Mouse (Mus musculus) cerebellum, adult 11-12 months (tissue): ENCODE measurements around the gene Chia1.
"Not testable (repeated sequence)": the region's sequence is repeated elsewhere in the genome, so short reads cannot be mapped to it uniquely, and the experiment has no call there.

Experiments
- DNase-seq: peaks from one replicate; pipeline ENCODE4 v3.0.0; 2022

Chia1 gene

DNA sequence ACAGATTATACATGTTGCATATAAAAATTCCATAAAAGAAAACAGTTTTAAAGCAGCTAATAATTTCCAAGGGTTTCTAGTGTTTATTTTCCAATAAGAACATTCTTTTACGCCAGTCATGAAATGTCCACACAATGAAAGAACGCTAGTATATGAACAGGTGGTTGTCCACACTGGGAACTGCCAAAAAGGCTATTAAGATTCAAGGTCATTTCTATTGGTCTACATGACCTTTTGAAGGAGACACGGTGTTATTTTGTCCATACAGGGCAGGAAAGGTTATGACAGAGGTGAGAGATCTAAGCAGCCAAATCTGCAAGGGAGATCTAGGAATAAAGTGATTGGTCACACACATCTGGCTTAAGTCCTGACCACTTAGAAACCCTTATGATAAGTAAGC lies at the start of gene Chia1:
Gene Chia1, plus strand, starts transcription at position 301 of the 400 bp plus-strand sequence.
- DNase-seq = no peak

DNA sequence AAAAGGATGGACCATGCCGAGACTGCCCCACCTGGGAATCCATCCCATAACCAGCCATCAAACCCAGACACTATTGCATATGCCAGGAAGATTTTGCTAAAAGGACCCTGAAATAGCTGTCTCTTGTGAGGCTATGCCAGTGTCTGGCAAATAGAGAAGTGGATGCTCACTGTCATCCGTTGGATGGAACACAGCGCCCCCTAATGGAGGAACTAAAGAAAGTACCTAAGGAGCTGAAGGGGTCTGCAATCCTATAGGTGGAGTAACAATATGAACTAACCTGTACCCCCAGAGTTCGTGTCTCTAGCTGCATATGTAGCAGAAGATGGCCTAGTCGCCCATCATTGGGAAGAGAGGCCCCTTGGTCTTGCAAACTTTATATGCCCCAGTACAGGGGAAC lies 45.3 kb upstream of the Chia1 start:
- not testable (repeated sequence) for DNase-seq

DNA sequence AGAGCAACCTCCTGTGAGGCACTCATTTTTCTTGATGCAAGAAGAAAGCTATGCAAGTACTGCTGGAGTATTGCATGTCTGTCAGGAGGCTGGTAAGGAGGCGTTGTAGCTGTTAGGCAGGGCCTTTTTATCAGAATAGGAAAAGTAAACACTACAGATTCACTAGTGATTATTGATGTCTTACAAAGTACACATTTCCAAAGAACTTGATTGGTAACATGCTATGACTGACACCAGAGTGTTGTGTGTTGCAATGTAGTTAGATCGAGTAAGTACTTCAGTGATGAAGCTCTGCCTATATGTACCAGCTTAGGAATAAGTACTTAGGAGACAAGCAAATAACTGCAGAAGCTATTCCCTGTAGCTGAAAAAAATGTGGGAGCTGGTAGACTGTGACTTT lies 42.0 kb upstream of the Chia1 start:
- DNase-seq = no peak

DNA sequence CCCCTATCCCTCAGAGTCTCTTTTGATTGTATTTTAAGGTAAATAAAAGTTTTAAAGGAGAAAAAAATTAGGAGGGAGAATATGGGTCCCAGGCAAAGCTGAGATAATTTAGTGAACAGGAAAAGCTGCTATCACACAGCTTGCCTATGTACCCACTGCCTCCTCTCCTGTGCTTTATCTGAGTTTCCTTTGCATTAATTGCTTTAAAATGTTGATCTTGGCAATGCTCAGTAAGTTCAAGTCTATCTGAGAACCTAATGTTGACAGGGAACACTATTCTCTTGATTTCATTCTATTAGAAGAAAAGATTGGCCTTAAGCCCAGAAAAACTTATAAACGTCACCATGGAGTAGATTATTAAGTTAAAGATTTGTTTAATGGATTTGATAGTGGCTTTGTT lies 38.2 kb upstream of the Chia1 start:
- no peak for DNase-seq

DNA sequence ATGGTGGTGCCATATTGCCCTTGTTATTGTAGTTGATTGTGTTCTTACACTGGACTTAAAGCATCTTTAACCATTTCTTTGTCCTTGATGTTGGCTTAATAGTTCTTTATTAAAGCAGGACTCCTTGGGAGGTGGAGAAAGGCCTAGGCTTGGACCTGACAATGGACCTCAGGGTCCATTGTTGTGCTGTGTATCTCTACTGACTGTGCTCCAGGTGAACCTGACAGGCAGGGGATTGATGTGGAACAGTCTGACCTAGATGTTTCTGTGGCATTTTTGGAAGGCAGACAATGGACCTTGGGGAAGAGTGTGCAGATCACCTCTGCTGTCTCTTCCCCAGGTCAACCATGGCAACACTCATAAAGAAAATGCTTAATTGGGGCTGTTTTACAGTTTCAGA lies 14.0 kb downstream of the Chia1 start:
- DNase-seq = no peak

DNA sequence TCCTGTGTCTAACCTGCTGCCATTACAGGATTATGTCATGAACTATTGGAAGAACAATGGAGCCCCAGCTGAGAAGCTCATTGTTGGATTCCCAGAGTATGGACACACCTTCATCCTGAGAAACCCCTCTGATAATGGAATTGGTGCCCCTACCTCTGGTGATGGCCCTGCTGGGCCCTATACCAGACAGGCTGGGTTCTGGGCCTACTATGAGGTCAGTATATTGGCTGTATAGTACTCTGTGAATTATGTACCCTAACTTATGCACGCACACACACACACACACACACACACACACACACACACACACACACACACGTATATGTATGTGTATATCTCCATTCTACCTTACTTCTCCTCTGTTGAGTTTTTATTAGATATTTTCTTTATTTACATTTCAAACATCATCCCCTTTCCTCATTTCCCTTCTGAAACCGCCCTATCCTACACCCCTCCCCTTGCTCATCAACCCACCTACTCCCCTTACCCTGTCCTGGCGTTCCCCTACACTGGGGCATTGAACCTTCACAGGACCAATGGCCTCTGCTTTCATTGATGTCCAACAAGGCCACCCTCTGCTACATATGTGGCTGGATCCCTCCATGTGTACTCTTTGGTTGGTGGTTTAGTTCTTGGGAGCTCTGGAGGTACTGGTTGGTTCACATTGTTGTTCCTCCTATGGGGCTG lies 15.9 kb downstream of the Chia1 start:
- no peak for DNase-seq

DNA sequence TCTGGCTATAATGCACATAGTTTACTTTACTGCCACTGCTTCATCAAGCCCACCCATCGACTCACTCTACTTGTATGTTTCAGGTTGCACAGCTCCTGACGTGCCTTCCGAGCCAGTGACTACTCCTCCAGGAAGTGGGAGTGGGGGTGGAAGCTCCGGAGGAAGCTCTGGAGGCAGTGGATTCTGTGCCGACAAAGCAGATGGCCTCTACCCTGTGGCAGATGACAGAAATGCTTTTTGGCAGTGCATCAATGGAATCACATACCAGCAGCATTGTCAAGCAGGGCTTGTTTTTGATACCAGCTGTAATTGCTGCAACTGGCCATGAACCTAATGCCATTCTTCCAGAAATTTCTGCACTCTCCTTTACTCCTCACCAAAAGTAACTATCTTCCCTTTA lies 18.7 kb downstream of the Chia1 start:
- peak; percentile 97 for DNase-seq

DNA sequence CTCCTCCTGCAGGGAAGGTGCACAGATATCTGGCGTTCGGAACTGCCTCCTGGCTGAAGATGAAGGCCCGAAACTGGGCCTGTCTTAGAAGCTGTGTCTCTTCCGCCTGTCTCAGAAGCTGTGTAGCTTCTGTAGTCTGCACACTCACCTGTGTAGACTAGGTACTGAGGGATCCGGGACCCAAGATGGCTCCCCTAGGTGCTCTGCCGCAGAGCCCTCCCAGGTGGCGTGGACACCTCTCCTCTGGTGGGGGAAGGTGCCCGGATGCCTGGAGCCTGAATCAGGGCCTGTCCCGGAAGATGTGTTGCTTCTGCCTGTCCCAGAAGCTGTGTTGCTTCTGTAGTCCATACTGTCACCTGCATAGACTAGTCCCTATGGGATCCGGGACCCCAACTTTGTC lies 31.1 kb downstream of the Chia1 start:
- no peak for DNase-seq

DNA sequence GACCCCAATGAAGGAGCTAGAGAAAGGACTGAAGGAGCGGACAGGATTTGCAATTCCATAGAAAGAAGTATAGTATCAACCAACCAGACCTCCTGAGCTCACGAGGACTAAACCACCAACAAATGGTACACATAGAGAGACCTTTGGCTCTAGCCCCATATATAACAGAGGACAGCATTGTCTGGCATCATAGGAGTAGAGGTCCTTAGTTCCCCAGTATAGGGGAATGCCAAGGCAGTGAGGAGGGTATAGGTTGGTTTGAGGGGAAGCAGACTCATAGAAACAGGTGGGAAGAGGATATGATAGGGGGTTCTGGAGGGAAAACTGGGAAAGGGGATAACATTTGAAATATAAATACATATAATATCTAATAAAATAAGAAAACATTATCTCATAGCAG lies 41.4 kb downstream of the Chia1 start:
- no peak for DNase-seq

DNA sequence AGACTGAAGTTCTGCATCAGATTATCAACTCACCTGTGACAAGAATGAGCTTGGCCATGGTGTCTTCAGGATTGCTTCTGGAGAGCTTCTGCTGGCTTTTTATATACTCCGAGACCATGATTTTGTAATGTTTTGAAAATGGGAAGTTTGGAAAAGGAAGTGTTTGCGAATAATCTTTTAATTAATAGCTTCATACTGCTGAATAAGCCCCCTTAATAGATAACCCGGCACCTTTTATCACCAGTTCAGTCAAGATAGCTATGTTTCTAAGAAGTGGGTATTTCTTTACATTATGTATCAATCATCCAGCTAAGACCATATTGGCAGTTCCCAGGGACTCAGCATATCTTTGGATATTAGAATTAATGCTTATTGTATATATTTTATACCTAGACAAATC lies 54.4 kb downstream of the Chia1 start, which contains the start of gene Chil3:
Gene Chil3, minus strand, starts transcription at position 101 of the 400 bp plus-strand sequence.
- no peak for DNase-seq

DNA sequence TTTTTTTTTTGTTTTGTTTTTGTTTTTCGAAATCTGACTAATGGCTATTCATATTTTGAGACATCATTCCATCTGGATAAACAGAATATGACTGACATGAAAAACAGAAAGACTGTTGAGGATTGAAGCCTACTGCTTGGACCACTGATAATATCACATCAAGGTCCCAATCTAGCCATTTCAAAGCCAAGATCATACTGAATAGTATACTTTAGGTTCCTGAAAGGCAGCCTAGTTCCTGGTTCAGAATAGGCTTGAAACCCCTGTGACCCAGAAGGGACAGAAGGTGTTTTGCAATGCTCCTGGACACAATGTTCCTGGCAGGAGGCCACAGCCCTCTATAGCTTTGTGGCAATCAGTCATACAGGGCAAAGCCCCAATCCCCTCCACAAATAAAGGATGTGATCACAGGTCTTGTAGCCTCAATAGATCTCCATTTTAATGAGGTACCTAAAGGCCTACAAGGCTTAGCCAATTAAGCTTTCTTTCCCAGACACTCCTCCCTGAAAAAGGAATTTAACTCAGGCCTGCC lies 57.6 kb downstream of the Chia1 start:
- DNase-seq = no peak

DNA sequence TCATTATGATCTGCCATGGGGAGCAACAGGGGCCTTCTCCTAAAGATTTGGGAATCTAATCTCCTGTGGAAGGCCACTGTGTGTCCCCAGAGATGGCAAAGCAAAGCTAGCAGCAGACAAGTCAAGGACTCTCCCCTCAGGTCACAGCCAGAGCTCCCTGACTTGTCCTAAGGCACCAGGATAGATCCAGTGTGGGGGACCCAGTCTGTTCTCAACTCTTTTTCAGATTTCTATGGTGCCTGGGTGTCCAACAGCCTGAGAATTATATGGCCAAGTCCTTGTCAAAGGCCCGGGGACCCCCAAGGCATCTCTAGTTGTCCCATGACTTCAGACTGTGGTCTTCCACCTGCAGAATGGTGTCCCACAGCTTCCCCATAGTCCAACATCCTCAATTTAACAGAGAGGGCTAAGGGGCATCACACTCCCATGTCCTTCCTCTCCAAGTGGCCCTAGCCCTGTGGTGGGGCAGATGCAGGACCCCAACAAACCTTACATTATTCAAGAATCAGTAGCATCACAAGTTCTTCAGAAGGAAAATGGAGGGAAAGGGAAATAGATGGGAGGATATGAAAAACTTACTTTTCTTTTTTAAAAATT lies 58.2 kb downstream of the Chia1 start:
- no peak for DNase-seq

DNA sequence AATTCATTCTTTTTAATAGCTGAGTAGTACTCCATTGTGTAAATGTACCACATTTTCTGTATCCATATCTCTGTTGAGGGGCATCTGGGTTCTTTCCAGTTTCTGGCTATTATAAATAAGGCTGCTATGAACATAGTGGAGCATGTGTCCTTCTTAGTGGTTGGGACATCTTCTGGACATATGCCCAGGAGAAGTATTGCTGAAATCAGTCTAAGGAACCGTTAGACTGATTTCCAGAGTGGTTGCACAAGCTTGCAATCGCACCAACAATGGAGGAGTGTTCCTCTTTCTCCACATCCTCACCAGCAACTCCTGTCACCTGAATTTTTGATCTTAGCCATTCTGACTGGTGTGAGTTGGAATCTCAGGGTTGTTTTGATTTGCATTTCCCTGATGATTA lies 59.5 kb downstream of the Chia1 start:
- not testable (repeated sequence) for DNase-seq

DNA sequence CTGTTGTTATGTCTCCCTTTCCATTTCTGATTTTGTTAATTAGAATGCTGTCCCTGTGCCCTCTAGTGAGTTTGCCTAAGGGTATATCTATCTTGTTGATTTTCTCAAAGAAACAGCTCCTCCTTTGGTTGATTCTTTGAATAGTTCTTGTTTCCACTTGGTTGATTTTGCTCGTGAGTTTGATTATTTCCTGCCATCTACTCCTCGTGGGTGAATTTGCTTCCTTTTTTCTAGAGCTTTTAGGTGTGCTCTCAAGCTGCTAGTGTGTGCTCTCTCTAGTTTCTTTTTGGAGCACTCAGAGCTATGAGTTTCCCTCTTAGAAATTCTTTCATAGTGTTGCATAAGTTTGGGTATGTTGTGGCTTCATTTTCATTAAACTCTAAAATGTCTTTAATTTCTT lies 61.9 kb downstream of the Chia1 start:
- DNase-seq = not testable (repeated sequence)

DNA sequence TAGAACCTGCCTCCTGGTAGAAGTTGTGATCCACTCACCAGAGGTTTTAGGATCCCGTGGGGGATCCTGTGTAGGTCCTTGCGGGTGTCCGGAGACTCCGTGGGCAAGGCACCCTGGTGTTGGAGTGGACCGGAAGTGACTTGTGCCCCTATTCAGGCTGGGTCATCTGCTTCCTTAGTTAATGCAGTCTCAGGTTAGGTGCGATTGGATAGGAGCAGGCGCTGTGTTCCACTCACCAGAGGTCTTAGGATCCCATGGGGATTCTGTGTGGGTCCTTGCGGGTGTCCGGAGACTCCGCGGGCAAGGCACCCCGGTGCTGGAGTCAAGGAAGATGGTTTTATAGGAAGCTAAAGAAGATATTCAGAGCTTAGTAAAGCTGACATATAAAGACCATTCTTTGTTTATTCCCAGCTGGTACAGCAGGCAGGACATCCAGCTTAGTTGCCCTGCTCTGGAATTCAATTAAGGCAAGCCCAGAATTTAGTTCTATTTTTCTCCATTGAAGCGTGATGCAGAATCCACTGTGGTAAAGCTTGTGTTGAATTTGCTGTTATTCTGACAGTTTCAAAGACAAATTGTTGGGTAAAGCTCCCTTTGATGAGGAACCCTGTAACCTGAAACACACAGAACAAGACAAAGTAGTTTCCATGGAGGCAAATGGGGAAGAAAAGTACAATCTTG lies 64.6 kb downstream of the Chia1 start:
- no peak for DNase-seq
